Mouse (Mus musculus) myocyte (in vitro differentiated cells): ENCODE results near the gene Gstm6.

Experiments
- E2F4 ChIP-seq: IDR thresholded peaks from one replicate; pipeline ENCODE4 v1.6.1; 2011; ENCODE audit warnings: mild to moderate bottlenecking, control low read depth, moderate library complexity; ENCODE audit not compliant: insufficient read depth
- MYOD1 ChIP-seq, 3 experiments: IDR thresholded peaks; one replicate each; pipeline ENCODE4 v1.6.1; 2011; ENCODE audit warnings: control low read depth in 2 of 3, low read depth in 2 of 3, mild to moderate bottlenecking in 2 of 3, moderate library complexity in 1 of 3; ENCODE audit not compliant: insufficient read length in 2 of 3, control insufficient read depth in 1 of 3
- POLR2A ChIP-seq: IDR thresholded peaks from one replicate; pipeline ENCODE4 v1.6.1; 2011; ENCODE audit warnings: low read depth, mild to moderate bottlenecking, control low read depth, moderate library complexity; ENCODE audit not compliant: insufficient read length
- POLR2AphosphoS2 ChIP-seq: IDR thresholded peaks from one replicate; pipeline ENCODE4 v1.6.1; 2011; ENCODE audit warnings: low read depth, control low read depth; ENCODE audit not compliant: insufficient read length
- REST ChIP-seq: IDR thresholded peaks from one replicate; pipeline ENCODE4 v1.6.1; 2011; ENCODE audit warnings: mild to moderate bottlenecking, control low read depth, moderate library complexity; ENCODE audit not compliant: insufficient read depth, insufficient read length
- TCF12 ChIP-seq: IDR thresholded peaks from one replicate; pipeline ENCODE4 v1.6.1; 2011; ENCODE audit warnings: mild to moderate bottlenecking, control low read depth; ENCODE audit not compliant: poor library complexity, insufficient read depth, severe bottlenecking
- USF1 ChIP-seq: IDR thresholded peaks from one replicate; pipeline ENCODE4 v1.6.1; 2011; ENCODE audit warnings: low read depth, mild to moderate bottlenecking, control low read depth, moderate library complexity

- TF ChIP-seq TCF12 (no peak), REST (no peak), POLR2A (no peak), USF1 (no peak), POLR2AphosphoS2 (no peak), MYOD1 (IDR thresholded peaks at IDR 0.05; ENCODE audit: control insufficient read depth in 1 of 3, insufficient read length in 2 of 3, low read depth in 2 of 3) (no peak), E2F4 (no peak)
Observed at GRCm38 (mm10) chr3:107939403-107939802, 4.1 kb downstream of the Gstm6 start.
